Mouse (Mus musculus): Measurements from ENCODE around the gene Ccdc155. TPM values are rescaled to one million over a fixed set of nuclear protein-coding genes. Genes with fewer than 3 reads are reported as not detected.

Gene Ccdc155
- polyA plus RNA-seq, 2 experiments = 0.08 TPM; not detected in 1

GRCm38 (mm10) chr7:45191803-45192363 is 12.8 kb downstream of the Ccdc155 start:
- H3K27me3 ChIP-seq (ENCODE audit: control insufficient read depth, insufficient read depth, low read length) = no peaks in the 10 kb centered on the region; the same call in none of the 2 replicates
- DNase-seq (ENCODE audit: low read depth in 3 of 3, low spot score in 3 of 3) = no peak

GRCm38 (mm10) chr7:45191161-45191560 is 13.5 kb downstream of the Ccdc155 start:
- Histone ChIP-seq H3K9me3 (ENCODE audit: control insufficient read depth, low read length) (no peaks in the 10 kb centered on the region), H3K36me3 (replicated peaks; ENCODE audit: control insufficient read depth, insufficient read depth, low read depth) (no peaks in the 10 kb centered on the region), H3K9ac (replicated peaks) (no peak overlapping the region), H3K27me3 (ENCODE audit: control insufficient read depth, insufficient read depth, low read length) (peaks cover 2% of the 10 kb centered on the region), H3K27ac (no peak overlapping the region), H3K4me2 (ENCODE audit: low read depth) (no peak overlapping the region), H3K4me1 (replicated peaks; ENCODE audit: control insufficient read depth in 2 of 2, insufficient read depth in 2 of 2, low read length in 1 of 2) (no peaks in the 10 kb centered on the region), H3K4me3 (ENCODE audit: insufficient read depth in 1 of 2, low read depth in 2 of 2, low read length in 2 of 2) (no peak overlapping the region)
- DNase-seq (ENCODE audit: low read depth in 3 of 3, low spot score in 3 of 3) (no peak), ATAC-seq (ENCODE audit: insufficient read depth) (no peak)
- 62% methylated on average over 2 of the region's 2 CpGs for WGBS (ENCODE audit: insufficient replicate concordance)
- TF ChIP-seq EP300 (IDR thresholded peaks at IDR 0.05; ENCODE audit: low read depth) = no peak
- no peak for TF ChIP-seq CTCF (IDR thresholded peaks at IDR 0.05; ENCODE audit: low read depth)

More at GRCm38 (mm10) chr7:45191803-45192363, 12.8 kb downstream of the Ccdc155 start:
- H3K27ac ChIP-seq = no peak overlapping the region
- H3K36me3 ChIP-seq (replicated peaks; ENCODE audit: control insufficient read depth, insufficient read depth, low read depth) = no peaks in the 10 kb centered on the region
- H3K9me3 ChIP-seq (ENCODE audit: control insufficient read depth, low read length) = no peaks in the 10 kb centered on the region
- 24% methylated on average over 8 of the region's 8 CpGs for WGBS (ENCODE audit: insufficient replicate concordance)
- H3K4me1 ChIP-seq (replicated peaks; ENCODE audit: control insufficient read depth in 2 of 2, insufficient read depth in 2 of 2, low read length in 1 of 2) = no peaks in the 10 kb centered on the region
- no peak overlapping the region for H3K4me2 ChIP-seq (ENCODE audit: low read depth)
- TF ChIP-seq CTCF (IDR thresholded peaks at IDR 0.05; ENCODE audit: low read depth) (no peak), EP300 (IDR thresholded peaks at IDR 0.05; ENCODE audit: low read depth) (no peak)
- H3K4me3 ChIP-seq (ENCODE audit: insufficient read depth in 1 of 2, low read depth in 2 of 2, low read length in 2 of 2) = no peak overlapping the region
- no peak for ATAC-seq (ENCODE audit: insufficient read depth)
- H3K9ac ChIP-seq (replicated peaks) = no peak overlapping the region

DNA sequence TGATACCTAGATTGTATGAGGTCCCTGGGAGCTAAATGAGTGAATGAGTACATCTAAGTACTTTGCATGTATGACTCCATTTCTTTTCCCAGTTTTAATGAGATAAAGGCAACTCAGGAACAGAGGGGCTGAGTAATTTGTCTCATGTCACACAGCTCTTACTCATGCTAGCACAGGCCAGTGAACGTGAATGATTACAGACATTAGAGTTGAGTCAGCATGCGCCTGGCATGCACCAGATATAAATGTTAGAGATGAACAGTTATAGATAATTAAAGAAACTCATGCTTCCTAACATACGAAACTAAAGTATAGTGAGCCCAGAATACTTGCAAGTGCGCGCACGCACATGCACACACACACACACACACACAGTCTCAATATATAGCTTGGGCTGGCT is 14.5 kb downstream of the Ccdc155 start:
- H3K36me3 ChIP-seq (replicated peaks; ENCODE audit: control insufficient read depth, insufficient read depth, low read depth) = no peaks in the 10 kb centered on the region
- TF ChIP-seq EP300 (IDR thresholded peaks at IDR 0.05; ENCODE audit: low read depth) (no peak), CTCF (IDR thresholded peaks at IDR 0.05; ENCODE audit: low read depth) (no peak)

DNA sequence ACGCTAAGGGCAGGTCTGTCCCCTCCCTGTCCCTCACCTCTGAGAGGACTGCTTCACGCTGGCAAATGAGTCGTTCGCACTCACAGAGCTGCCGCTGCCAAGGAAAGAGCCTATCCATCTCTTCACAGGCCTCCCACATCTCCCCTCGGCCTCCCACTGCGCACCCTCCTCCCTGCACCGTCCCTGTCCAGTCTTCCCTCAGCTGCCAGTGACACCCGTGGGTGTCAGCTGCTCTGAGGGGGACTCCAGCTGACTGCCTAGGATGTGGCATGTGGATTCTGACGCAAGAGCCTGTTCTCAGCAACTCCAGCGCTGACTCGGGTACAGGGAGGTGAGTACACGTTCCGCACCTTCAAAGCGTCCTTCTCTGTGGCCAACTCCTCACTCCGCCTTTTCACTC is 15.1 kb downstream of the Ccdc155 start:
- H3K9ac ChIP-seq (replicated peaks) = no peak overlapping the region
- H3K4me3 ChIP-seq (ENCODE audit: insufficient read depth in 1 of 2, low read depth in 2 of 2, low read length in 2 of 2) = no peak overlapping the region
- peaks cover 6% of the 10 kb centered on the region for H3K27me3 ChIP-seq (ENCODE audit: control insufficient read depth, insufficient read depth, low read length)
- DNase-seq (ENCODE audit: low read depth in 3 of 3, low spot score in 3 of 3) (no peak), ATAC-seq (ENCODE audit: insufficient read depth) (no peak)
- 53% methylated on average over 16 of the region's 16 CpGs for WGBS (ENCODE audit: insufficient replicate concordance)
- TF ChIP-seq EP300 (IDR thresholded peaks at IDR 0.05; ENCODE audit: low read depth) = no peak
- no peak for TF ChIP-seq CTCF (IDR thresholded peaks at IDR 0.05; ENCODE audit: low read depth)
- H3K4me2 ChIP-seq (ENCODE audit: low read depth) = no peak overlapping the region
- no peaks in the 10 kb centered on the region for H3K4me1 ChIP-seq (replicated peaks; ENCODE audit: control insufficient read depth in 2 of 2, insufficient read depth in 2 of 2, low read length in 1 of 2)
- no peak overlapping the region for H3K27ac ChIP-seq
- no peaks in the 10 kb centered on the region for H3K36me3 ChIP-seq (replicated peaks; ENCODE audit: control insufficient read depth, insufficient read depth, low read depth)
- H3K9me3 ChIP-seq (ENCODE audit: control insufficient read depth, low read length) = no peaks in the 10 kb centered on the region

More for the DNA sequence above, 14.5 kb downstream of the Ccdc155 start:
- H3K9me3 ChIP-seq (ENCODE audit: control insufficient read depth, low read length) = no peaks in the 10 kb centered on the region
- no peak overlapping the region for H3K9ac ChIP-seq (replicated peaks)
- 63% methylated on average over 6 of the region's 6 CpGs for WGBS (ENCODE audit: insufficient replicate concordance)
- no peak overlapping the region for H3K4me3 ChIP-seq (ENCODE audit: insufficient read depth in 1 of 2, low read depth in 2 of 2, low read length in 2 of 2)
- DNase-seq (ENCODE audit: low read depth in 3 of 3, low spot score in 3 of 3) (no peak), ATAC-seq (ENCODE audit: insufficient read depth) (no peak)
- no peaks in the 10 kb centered on the region for H3K4me1 ChIP-seq (replicated peaks; ENCODE audit: control insufficient read depth in 2 of 2, insufficient read depth in 2 of 2, low read length in 1 of 2)
- H3K27ac ChIP-seq = no peak overlapping the region
- peaks cover 2% of the 10 kb centered on the region; the same call in 1 of the 2 replicates for H3K27me3 ChIP-seq (ENCODE audit: control insufficient read depth, insufficient read depth, low read length)
- no peak overlapping the region for H3K4me2 ChIP-seq (ENCODE audit: low read depth)

DNA sequence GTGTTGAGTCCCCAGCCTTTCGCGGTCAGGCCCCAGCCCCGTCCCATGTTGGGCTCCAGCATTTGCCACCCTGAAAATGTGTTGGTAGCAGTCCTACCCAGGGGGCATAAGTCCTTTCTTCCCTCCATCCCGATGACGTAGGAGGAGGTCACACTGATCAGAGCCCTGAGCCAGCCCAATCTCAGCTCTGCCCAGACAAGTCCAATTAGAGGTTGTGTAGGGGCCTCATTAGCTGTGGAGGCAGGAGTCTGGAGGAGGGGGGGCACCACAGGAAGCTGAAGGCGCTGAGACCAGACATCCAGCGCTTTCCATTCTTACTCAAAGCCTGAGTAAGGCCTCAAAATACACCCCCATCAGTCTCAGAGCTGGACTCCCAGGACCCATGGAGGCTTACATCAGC is 18.8 kb downstream of the Ccdc155 start:
- Histone ChIP-seq H3K4me3 (ENCODE audit: insufficient read depth in 1 of 2, low read depth in 2 of 2, low read length in 2 of 2) (no peak overlapping the region), H3K9me3 (ENCODE audit: control insufficient read depth, low read length) (no peaks in the 10 kb centered on the region), H3K9ac (replicated peaks) (no peak overlapping the region), H3K36me3 (replicated peaks; ENCODE audit: control insufficient read depth, insufficient read depth, low read depth) (no peaks in the 10 kb centered on the region), H3K4me2 (ENCODE audit: low read depth) (no peak overlapping the region), H3K27ac (no peak overlapping the region), H3K4me1 (replicated peaks; ENCODE audit: control insufficient read depth in 2 of 2, insufficient read depth in 2 of 2, low read length in 1 of 2) (no peaks in the 10 kb centered on the region; a peak in 1 of 4 replicates), H3K27me3 (ENCODE audit: control insufficient read depth, insufficient read depth, low read length) (peaks cover 38% of the 10 kb centered on the region)
- TF ChIP-seq CTCF (IDR thresholded peaks at IDR 0.05; ENCODE audit: low read depth) (no peak), EP300 (IDR thresholded peaks at IDR 0.05; ENCODE audit: low read depth) (no peak)
- no peak for DNase-seq (ENCODE audit: low read depth in 3 of 3, low spot score in 3 of 3)
- 53% methylated on average over 7 of the region's 7 CpGs for WGBS (ENCODE audit: insufficient replicate concordance)
- ATAC-seq (ENCODE audit: insufficient read depth) = no peak
